Mouse (Mus musculus) myocyte (in vitro differentiated cells): ENCODE data around the gene H2al1f. TPM values are rescaled to one million over a fixed set of nuclear protein-coding genes. Genes with fewer than 3 reads are reported as not detected.

Experiments used
- polyA plus RNA-seq: library from polyadenylated mRNA; unstranded; fragments of >200 nt; fragmentation: generic; extraction: Trizol; gene quantifications from one replicate; pipeline ENCODE4 v1.2.1, GENCODE M21; 2012; ENCODE audit warnings: missing spikeins

H2al1f gene
- polyA plus RNA-seq, 1 experiment, result not detected

Other genes starting within 250 kb of the H2al1f start
- gene H2al1a, start 15.9 kb upstream of the H2al1f start, polyA plus RNA-seq, result not detected
- gene H2al1b, start 12.7 kb upstream of the H2al1f start, polyA plus RNA-seq, result not detected
- not detected for gene H2al1c, start 9.5 kb upstream of the H2al1f start, polyA plus RNA-seq
- gene H2al1d, start 6.3 kb upstream of the H2al1f start, polyA plus RNA-seq, result not detected
- not detected for gene H2al1e, start 3.2 kb upstream of the H2al1f start, polyA plus RNA-seq
- gene H2al1g, start 3.1 kb downstream of the H2al1f start, polyA plus RNA-seq, result not detected
- gene H2al1h, start 6.3 kb downstream of the H2al1f start, polyA plus RNA-seq, result not detected
- gene H2al1i, start 9.5 kb downstream of the H2al1f start, polyA plus RNA-seq, result not detected
- gene H2al1j, start 12.7 kb downstream of the H2al1f start, polyA plus RNA-seq, result not detected